Mouse (Mus musculus): ENCODE results near the gene Fnip1.

Gene Fnip1

GRCm38 (mm10) chr11:54458168-54458567 lies 20.2 kb downstream of the Fnip1 start:
- no peak for DNase-seq (ENCODE audit: low spot score)

GRCm38 (mm10) chr11:54464557-54465244 lies 26.7 kb downstream of the Fnip1 start:
- no peak for DNase-seq (ENCODE audit: low spot score)

GRCm38 (mm10) chr11:54472231-54472630 lies 34.2 kb downstream of the Fnip1 start:
- DNase-seq (ENCODE audit: low spot score), result no peak

- DNase-seq (ENCODE audit: low spot score), result no peak
Measured at GRCm38 (mm10) chr11:54478414-54478813, 40.4 kb downstream of the Fnip1 start.

- no peak for DNase-seq (ENCODE audit: low spot score)
Measured at GRCm38 (mm10) chr11:54486041-54486440, 48.0 kb downstream of the Fnip1 start.

GRCm38 (mm10) chr11:54491946-54492558 lies 54.1 kb downstream of the Fnip1 start:
- no peak for DNase-seq (ENCODE audit: low spot score)

- DNase-seq (ENCODE audit: low spot score), result no peak
Measured at GRCm38 (mm10) chr11:54492559-54492958, 54.6 kb downstream of the Fnip1 start.

- no peak for DNase-seq (ENCODE audit: low spot score)
Measured at GRCm38 (mm10) chr11:54499838-54500237, 61.8 kb downstream of the Fnip1 start.

GRCm38 (mm10) chr11:54502546-54503245 lies 64.7 kb downstream of the Fnip1 start:
- DNase-seq (ENCODE audit: low spot score), result no peak

- no peak for DNase-seq (ENCODE audit: low spot score)
Measured at GRCm38 (mm10) chr11:54513584-54513983, 75.6 kb downstream of the Fnip1 start.

- DNase-seq (ENCODE audit: low spot score), result no peak
Measured at GRCm38 (mm10) chr11:54521927-54522528, 84.0 kb downstream of the Fnip1 start.

- peak; percentile 98 for DNase-seq (ENCODE audit: low spot score)
Measured at GRCm38 (mm10) chr11:54522529-54523430, 84.8 kb downstream of the Fnip1 start, which contains the start of gene Rapgef6. Gene Rapgef6, plus strand, starts transcription at chr11:54522847.

GRCm38 (mm10) chr11:54523431-54524001 lies 85.5 kb downstream of the Fnip1 start:
- DNase-seq (ENCODE audit: low spot score), result no peak

- no peak for DNase-seq (ENCODE audit: low spot score)
Measured at GRCm38 (mm10) chr11:54528002-54528401, 90.0 kb downstream of the Fnip1 start.

- DNase-seq (ENCODE audit: low spot score), result peak; percentile 21
Measured at GRCm38 (mm10) chr11:54530391-54530790, 92.4 kb downstream of the Fnip1 start.

- no peak for DNase-seq (ENCODE audit: low spot score)
Measured at GRCm38 (mm10) chr11:54530916-54531315, 92.9 kb downstream of the Fnip1 start.

GRCm38 (mm10) chr11:54533834-54534233 lies 95.8 kb downstream of the Fnip1 start:
- DNase-seq (ENCODE audit: low spot score), result no peak

GRCm38 (mm10) chr11:54534871-54535270 lies 96.9 kb downstream of the Fnip1 start:
- peak; percentile 71 for DNase-seq (ENCODE audit: low spot score)

GRCm38 (mm10) chr11:54539031-54539430 lies 101.0 kb downstream of the Fnip1 start:
- no peak for DNase-seq (ENCODE audit: low spot score)

- no peak for DNase-seq (ENCODE audit: low spot score)
Measured at GRCm38 (mm10) chr11:54539486-54539885, 101.5 kb downstream of the Fnip1 start.

- no peak for DNase-seq (ENCODE audit: low spot score)
Measured at GRCm38 (mm10) chr11:54540328-54540727, 102.3 kb downstream of the Fnip1 start.
